Mouse (Mus musculus) MEL-GATA-1-ER (cell line): ENCODE measurements around the gene Sult3a1.
"Not testable (repeated sequence)": the region's sequence is repeated elsewhere in the genome, so short reads cannot be mapped to it uniquely, and the experiment has no call there.

Experiments used
- DNase-seq: peaks from one replicate; pipeline ENCODE4 v3.0.0-alpha.2; 2012; ENCODE audit warnings: low read depth; ENCODE audit errors: extremely low read depth

Gene Sult3a1

DNA sequence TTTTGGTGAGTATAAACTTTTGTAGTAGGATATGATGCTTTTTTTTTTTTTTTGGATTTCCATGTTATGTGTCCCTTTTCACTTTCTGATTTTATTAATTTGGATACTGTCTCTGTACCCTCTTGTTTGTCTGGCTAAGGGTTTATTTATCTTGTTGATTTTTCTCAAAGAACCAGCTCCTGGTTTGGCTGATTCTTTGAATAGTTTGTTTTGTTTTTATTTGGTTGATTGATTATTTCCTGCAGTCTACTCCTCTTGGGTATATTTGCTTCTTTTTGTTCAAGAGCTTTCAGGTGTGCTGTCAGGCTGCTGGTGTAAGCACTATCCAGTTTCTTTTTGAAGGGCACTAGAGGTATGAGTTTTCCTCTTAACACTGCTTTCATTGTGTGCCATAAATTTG, at the start of gene Sult3a1:
Gene Sult3a1 (plus strand): TSS at position 301 of the 400 bp plus-strand sequence.
- DNase-seq, result no peak

DNA sequence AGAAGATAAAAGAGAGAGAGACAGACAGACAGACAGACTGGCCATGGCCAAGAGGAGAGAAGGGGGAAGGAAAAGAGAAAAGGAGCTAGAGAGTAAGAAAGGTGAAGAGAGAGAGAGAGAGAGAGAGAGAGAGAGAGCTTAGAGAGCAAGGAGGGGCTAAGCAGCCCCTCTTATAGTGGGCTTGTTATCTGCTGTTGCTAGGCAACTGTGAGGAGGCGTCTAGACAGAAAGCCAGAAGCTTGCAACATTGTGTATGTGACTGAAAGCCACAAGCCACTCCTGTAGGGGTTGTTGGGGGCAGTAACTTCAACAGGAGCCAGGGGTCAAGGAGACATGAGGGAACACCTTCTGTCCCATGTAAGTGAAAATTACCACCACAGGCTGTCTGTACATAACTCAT, 45.7 kb upstream of the Sult3a1 start:
- no peak for DNase-seq

DNA sequence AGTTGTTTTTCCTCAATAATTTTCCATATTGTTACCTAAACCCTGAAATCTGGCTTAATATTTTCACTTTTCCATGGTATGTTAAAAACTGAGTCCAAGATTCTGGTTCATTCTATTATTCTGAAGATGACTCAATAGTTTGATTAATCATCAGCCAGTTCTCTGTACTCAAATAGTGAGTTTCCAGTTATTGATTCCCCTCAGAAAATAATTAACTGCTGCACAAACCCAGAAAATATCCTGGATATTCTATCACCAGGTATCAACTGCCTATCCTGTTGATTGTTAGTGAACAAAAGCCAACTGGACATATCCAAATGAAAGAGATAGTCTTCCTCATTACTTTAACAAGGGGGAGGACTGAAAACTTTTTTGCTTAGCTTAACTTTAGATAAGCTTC, 43.3 kb upstream of the Sult3a1 start:
- no peak for DNase-seq

DNA sequence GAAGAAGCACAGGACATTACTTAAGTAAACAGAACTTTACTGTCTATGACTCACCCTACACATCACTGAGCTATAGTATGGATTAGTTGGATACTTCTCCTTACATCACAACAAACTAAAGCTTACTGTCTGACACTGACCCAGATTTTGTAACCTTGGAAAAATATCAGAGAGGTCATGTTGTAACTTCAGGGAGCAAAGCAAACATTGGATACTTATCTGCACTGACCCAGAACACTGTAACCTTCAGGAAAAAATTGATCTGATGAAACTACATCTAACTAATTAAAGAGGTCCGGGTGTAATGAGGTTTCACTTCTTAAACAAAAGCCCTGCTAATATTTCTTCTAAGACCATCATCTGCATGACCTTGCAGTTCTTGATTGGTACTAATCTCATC, 40.6 kb upstream of the Sult3a1 start:
- DNase-seq, result no peak

DNA sequence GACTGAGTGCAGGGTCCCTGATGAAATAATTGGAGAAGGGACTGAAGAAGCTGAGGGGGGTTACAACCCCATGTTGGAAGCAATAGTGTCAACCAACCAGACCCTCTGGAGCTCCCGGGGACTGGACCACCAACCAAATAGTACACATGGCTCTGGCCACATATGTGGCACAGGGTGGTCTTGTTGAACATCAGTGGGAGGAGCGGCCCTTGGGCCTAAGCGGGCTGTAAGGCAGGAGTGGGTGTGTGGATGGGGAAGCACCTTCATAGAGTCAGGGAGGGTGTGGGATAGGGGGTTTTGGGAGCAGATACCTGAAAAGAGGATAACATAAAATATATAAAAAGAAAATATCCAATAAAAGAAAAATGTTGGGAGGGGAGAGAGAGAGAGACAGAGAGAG, 36.6 kb upstream of the Sult3a1 start:
- DNase-seq, result no peak

DNA sequence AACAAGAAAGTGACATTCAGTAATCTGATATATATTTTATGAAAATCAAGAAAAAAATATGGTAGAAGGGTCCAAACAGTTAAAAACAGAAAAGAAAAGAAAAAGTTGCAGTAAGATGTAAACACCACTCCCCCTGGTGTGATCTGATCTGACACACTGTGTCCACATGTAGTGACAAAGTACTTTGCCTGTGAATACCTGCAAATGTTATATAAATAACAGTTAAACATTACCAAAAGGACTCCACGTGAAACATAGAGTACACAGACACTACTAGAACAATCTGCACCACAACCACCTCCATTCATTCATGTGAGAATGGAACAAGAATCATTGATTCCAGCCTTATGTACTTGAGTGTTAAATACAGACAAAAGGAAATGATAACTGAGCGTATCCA, 8.5 kb downstream of the Sult3a1 start:
- DNase-seq, result no peak

DNA sequence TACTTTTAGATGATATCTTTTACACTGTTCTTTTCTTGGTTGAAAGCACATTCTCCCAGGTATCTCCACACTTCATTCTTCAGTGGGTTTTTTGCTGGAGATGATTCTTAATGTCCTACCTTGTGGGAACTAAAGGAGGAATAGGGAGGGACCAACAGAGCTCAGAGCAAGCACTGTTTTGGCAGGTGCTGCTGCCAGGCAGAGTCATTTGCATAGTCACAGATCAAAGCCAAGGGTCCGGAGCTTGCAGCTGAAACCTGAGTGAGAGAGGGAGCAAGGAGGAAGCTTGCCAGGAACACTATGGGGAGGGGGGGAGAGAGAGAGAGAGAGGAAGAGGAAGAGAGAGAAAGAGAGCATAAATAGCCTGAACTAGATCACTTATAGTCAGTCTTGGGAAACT, 12.9 kb downstream of the Sult3a1 start:
- no peak for DNase-seq

DNA sequence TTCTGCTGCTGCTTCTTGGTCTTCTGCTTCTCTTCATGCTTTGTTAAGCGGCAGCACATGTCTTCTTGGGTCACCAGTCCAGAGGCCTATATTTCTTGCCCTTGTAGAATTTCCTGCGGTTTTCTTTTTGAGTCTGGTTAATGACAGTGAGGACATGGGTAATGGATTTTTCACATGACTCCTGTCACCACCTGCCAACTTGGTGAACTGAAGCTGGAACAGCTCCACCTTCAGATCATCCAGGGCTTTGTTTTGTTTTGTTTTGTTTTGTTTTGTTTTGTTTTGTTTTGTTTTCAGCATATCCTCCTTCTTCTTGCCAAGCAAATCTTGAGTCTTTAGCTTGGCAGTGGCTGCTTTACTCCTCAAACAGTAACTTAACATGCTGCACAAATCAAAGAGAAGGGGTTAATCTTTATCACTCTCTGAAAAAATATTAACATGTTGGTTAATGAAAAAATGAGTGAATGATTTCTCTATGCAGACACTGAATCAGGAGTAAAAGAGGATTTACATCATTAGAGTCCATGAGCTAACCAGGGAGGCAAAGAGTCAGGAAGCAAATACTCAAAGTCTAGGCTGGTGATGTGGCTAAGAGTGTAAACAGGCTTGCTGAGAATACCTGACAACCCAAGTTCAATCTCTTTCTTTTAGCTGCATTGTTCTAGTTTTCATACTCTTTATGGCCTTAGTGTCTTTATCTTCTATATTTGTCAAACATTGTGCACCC, 15.3 kb downstream of the Sult3a1 start:
- DNase-seq, result no peak

DNA sequence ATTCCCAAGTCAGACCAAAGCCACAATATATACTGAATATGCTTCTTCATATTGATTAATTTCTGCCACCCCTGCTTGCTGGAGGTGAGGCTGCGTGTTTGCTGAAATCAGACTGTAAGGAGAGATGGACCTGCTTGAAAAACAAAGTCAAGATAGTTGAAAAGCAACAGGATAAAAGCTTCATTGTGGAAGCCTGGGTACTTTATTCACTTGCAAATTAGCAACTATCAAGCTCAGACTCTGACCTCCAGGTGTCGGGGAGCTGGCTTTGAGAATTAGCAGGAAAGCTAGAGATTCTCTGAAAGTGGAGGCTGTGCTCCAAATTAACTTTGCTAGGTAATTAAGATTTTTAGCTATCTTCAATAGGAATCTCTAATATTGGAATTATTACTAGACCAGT, 24.9 kb downstream of the Sult3a1 start:
- not testable (repeated sequence) for DNase-seq

DNA sequence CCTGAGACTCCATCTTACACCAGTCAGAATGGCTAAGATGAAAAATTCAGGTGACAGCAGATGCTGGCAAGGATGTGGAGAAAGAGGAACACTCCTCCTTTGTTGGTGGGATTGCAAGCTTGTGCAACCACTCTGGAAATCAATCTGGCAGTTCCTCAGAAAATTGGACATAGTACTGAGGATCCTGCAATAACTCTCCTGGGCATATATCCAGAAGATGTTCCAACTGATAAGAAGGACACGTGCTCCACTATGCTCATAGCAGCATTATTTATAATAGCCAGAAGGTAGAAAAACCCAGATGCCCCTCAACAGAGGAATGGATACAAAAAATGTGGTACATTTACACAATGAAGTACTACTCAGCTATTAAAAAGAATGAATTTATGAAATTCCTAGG, 44.0 kb downstream of the Sult3a1 start:
- DNase-seq, result not testable (repeated sequence)

DNA sequence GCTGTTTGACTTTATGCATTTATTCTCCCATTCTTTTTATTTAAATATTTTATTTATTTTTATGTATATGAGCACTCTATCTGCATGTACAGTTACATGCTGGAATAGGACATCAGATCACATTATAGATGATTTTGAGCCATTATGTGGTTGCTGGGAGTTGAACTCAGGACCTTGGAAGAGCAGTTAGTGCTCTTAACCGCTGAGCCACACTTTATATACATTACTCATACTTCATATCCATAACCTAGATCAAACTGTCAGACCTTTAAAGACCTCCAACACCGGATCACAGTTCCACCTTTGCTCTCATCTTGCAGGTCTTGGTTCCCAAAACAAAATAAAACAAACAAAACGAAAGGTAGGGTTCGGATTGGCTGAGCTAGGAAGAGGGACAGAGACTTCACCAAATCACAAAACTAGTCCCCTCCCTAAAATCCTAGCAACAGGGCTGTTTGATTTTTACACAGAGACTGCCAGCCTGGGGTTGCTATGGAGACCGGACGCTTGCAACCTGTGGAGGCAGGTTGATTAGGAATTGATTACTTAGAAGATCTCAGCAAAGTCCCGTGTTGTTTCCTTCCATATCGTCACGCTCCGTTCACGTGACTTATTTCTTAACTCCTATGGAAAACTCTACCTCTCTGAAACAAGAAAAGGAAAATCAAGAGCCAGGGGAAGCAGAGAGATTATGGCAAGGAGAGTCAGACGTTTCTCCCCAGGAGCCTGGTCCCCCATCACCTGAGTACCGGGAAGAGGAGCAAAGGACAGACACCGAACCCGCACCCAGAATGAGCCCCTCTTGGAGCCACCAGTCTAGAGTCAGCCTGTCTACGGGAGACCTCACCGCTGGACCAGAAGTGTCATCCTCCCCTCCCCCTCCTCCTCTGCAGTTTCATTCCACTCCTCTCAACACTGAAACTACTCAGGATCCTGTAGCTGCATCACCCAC, 47.3 kb downstream of the Sult3a1 start, which contains the start of gene Rsph4a:
Gene Rsph4a (plus strand): TSS at position 582 of the 952 bp plus-strand sequence.
- DNase-seq, result no peak

DNA sequence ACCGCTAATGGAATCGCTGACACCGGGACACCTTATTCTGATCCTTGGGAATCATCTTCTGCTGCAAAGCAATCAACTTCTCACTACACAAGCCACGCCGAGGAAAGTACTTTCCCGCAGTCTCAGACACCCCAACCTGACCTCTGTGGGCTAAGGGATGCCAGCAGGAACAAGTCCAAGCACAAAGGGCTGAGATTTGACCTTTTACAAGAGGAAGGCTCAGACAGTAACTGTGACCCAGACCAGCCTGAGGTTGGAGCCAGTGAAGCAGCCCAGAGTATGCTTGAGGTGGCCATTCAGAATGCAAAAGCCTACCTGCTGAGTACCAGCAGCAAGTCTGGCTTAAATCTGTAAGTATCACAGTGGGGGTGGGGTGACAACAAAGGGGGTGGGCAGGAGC, 48.0 kb downstream of the Sult3a1 start:
- DNase-seq, result no peak
